Mouse (Mus musculus) forebrain, embryonic 14.5 days (tissue): ENCODE results near the gene Dusp5. TPM values are rescaled to one million over a fixed set of nuclear protein-coding genes. Genes with fewer than 3 reads are reported as not detected.

Experiments
- ATAC-seq: fragments of 200-750 bp; cut with Nextera tagmentation; 2 replicates; pipeline ENCODE4 v1.8.0; 2017; ENCODE audit warnings: mild to moderate bottlenecking, moderate library complexity
- DNase-seq: peaks from one replicate; pipeline ENCODE4 v3.0.0-alpha.2; 2015; ENCODE audit warnings: low spot score
- H3K27ac ChIP-seq: fragments of 300-500 bp; sonication (generic); 2 replicates; pipeline ENCODE4 v1.5.1; 2014; ENCODE audit warnings: low read depth, mild to moderate bottlenecking, control low read depth, low read length, moderate library complexity
- H3K27me3 ChIP-seq: fragments of 300-500 bp; sonication (generic); replicated peaks from 2 replicates; pipeline ENCODE4 v1.6.1; 2014; ENCODE audit warnings: low read length, control low read depth, mixed read lengths; ENCODE audit not compliant: control insufficient read depth, insufficient read depth
- H3K36me3 ChIP-seq: fragments of 300-500 bp; sonication (generic); 2 replicates; pipeline ENCODE4 v1.6.1; 2014; ENCODE audit warnings: low read length, control low read depth; ENCODE audit not compliant: control insufficient read depth, insufficient read depth
- H3K4me1 ChIP-seq: fragments of 300-500 bp; sonication (generic); 2 replicates; pipeline ENCODE4 v1.6.1; 2014; ENCODE audit warnings: antibody characterized with exemption, low read length, control low read depth; ENCODE audit not compliant: control insufficient read depth, insufficient read depth
- H3K4me2 ChIP-seq: fragments of 300-500 bp; sonication (generic); 2 replicates; pipeline ENCODE4 v1.6.1; 2014; ENCODE audit warnings: mild to moderate bottlenecking, control low read depth, low read length
- H3K4me3 ChIP-seq: fragments of 300-500 bp; sonication (generic); 2 replicates; pipeline ENCODE4 v1.5.1; 2014; ENCODE audit warnings: low read depth, low read length, control low read depth
- H3K9ac ChIP-seq: fragments of 300-500 bp; sonication (generic); 2 replicates; pipeline ENCODE4 v1.6.1; 2014; ENCODE audit warnings: mild to moderate bottlenecking, low read length, control low read depth, moderate library complexity
- H3K9me3 ChIP-seq: fragments of 300-500 bp; sonication (generic); replicated peaks from 2 replicates; pipeline ENCODE4 v1.6.1; 2016; ENCODE audit warnings: low read length, control low read depth, mixed read lengths; ENCODE audit not compliant: control insufficient read depth
- WGBS: fragments of 180-500 bp; shearing (Covaris S2); extraction: QIAGEN DNeasy Blood & Tissue Kit; methylation state at CpG from one replicate; pipeline ENCODE4 v1.1.7; 2014; 5-methylcytosine and 5-hydroxymethylcytosine counted together
- polyA plus RNA-seq: library from polyadenylated mRNA; unstranded; fragments of >200 nt; fragmentation: Nextera tagmentation; extraction: Ambion mirVana; gene quantifications from 2 replicates; pipeline ENCODE4 v1.2.1, GENCODE M21; 2014

The Dusp5 gene
- polyA plus RNA-seq, 1 experiment from 2014 or later, result 2.1 TPM

GRCm38 (mm10) chr19:53527480-53527879 is 1.4 kb upstream of the Dusp5 start:
- Histone ChIP-seq H3K9ac (no peak overlapping the region), H3K4me1 (peaks cover 9% of the 10 kb centered on the region; the same call in 1 of the 2 replicates), H3K9me3 (no peaks in the 10 kb centered on the region), H3K27me3 (peaks cover 26% of the 10 kb centered on the region), H3K27ac (no peak overlapping the region), H3K36me3 (no peaks in the 10 kb centered on the region), H3K4me3 (no peak overlapping the region), H3K4me2 (no peak overlapping the region)
- no peak for DNase-seq
- WGBS, result 21% methylated on average over 10 of the region's 10 CpGs
- no peak for ATAC-seq

- peak overlapping the region; percentile 78 for H3K4me2 ChIP-seq
- H3K9ac ChIP-seq, result peak overlapping the region; percentile 69
- no peaks in the 10 kb centered on the region for H3K9me3 ChIP-seq
- no peaks in the 10 kb centered on the region for H3K36me3 ChIP-seq
- peaks cover 9% of the 10 kb centered on the region; the same call in 1 of the 2 replicates for H3K4me1 ChIP-seq
- WGBS, result under 1% methylated on average over 13 of the region's 13 CpGs
- peak overlapping the region; percentile 56 for H3K4me3 ChIP-seq
- peak; percentile 29 for DNase-seq
- H3K27me3 ChIP-seq, result peaks cover 26% of the 10 kb centered on the region
- ATAC-seq, result peak; percentile 33; the same call in 1 of the 2 replicates
- no peak overlapping the region for H3K27ac ChIP-seq
Measured at GRCm38 (mm10) chr19:53528131-53528621, 733 bp upstream of the Dusp5 start.

GRCm38 (mm10) chr19:53529455-53529704 is 471 bp downstream of the Dusp5 start:
- WGBS, result under 1% methylated on average over 36 of the region's 36 CpGs
- ATAC-seq (no peak), DNase-seq (no peak)
- peaks cover 26% of the 10 kb centered on the region for H3K27me3 ChIP-seq
- peak overlapping the region; percentile 56 for H3K4me3 ChIP-seq
- H3K4me1 ChIP-seq, result peaks cover 9% of the 10 kb centered on the region; the same call in 1 of the 2 replicates
- peak overlapping the region; percentile 69 for H3K9ac ChIP-seq
- no peaks in the 10 kb centered on the region for H3K36me3 ChIP-seq
- no peaks in the 10 kb centered on the region for H3K9me3 ChIP-seq
- no peak overlapping the region for H3K27ac ChIP-seq
- peak overlapping the region; percentile 78 for H3K4me2 ChIP-seq

GRCm38 (mm10) chr19:53529705-53530562 is 1.0 kb downstream of the Dusp5 start:
- DNase-seq, result no peak
- peaks cover 10% of the 10 kb centered on the region; the same call in 1 of the 2 replicates for H3K4me1 ChIP-seq
- H3K4me2 ChIP-seq, result peak overlapping the region; percentile 78
- peak; percentile 0; the same call in 1 of the 2 replicates for ATAC-seq
- H3K9me3 ChIP-seq, result no peaks in the 10 kb centered on the region
- WGBS, result 3% methylated on average over 31 of the region's 31 CpGs
- no peak overlapping the region for H3K27ac ChIP-seq
- peak overlapping the region; percentile 69 for H3K9ac ChIP-seq
- H3K27me3 ChIP-seq, result peaks cover 26% of the 10 kb centered on the region
- peak overlapping the region; percentile 56 for H3K4me3 ChIP-seq
- H3K36me3 ChIP-seq, result no peaks in the 10 kb centered on the region

- DNase-seq (no peak), ATAC-seq (no peak)
- Histone ChIP-seq H3K27ac (no peak overlapping the region), H3K9me3 (no peaks in the 10 kb centered on the region), H3K4me2 (no peak overlapping the region), H3K9ac (no peak overlapping the region), H3K27me3 (peaks cover 26% of the 10 kb centered on the region), H3K4me1 (peaks cover 11% of the 10 kb centered on the region; the same call in 1 of the 2 replicates), H3K4me3 (no peak overlapping the region), H3K36me3 (no peaks in the 10 kb centered on the region)
- WGBS, result 45% methylated on average over 10 of the region's 10 CpGs
Measured at GRCm38 (mm10) chr19:53531416-53531815, 2.5 kb downstream of the Dusp5 start.

- ATAC-seq (no peak), DNase-seq (no peak)
- WGBS, result 42% methylated on average over 6 of the region's 6 CpGs
- Histone ChIP-seq H3K4me1 (peaks cover 11% of the 10 kb centered on the region; the same call in 1 of the 2 replicates), H3K27ac (no peak overlapping the region), H3K36me3 (no peaks in the 10 kb centered on the region), H3K4me2 (no peak overlapping the region), H3K27me3 (peaks cover 26% of the 10 kb centered on the region), H3K9me3 (no peaks in the 10 kb centered on the region), H3K4me3 (no peak overlapping the region), H3K9ac (no peak overlapping the region)
Measured at GRCm38 (mm10) chr19:53532021-53532420, 3.1 kb downstream of the Dusp5 start.

GRCm38 (mm10) chr19:53532676-53533075 is 3.8 kb downstream of the Dusp5 start:
- H3K27ac ChIP-seq, result no peak overlapping the region
- H3K36me3 ChIP-seq, result no peaks in the 10 kb centered on the region
- H3K27me3 ChIP-seq, result peaks cover 26% of the 10 kb centered on the region
- H3K4me2 ChIP-seq, result no peak overlapping the region
- H3K4me1 ChIP-seq, result peaks cover 11% of the 10 kb centered on the region; the same call in 1 of the 2 replicates
- no peak for ATAC-seq
- no peak for DNase-seq
- H3K9ac ChIP-seq, result no peak overlapping the region
- H3K4me3 ChIP-seq, result no peak overlapping the region
- no peaks in the 10 kb centered on the region for H3K9me3 ChIP-seq
- 82% methylated on average over 6 of the region's 6 CpGs for WGBS

GRCm38 (mm10) chr19:53533236-53533635 is 4.3 kb downstream of the Dusp5 start:
- Histone ChIP-seq H3K27me3 (peaks cover 26% of the 10 kb centered on the region), H3K9ac (no peak overlapping the region), H3K9me3 (no peaks in the 10 kb centered on the region), H3K4me3 (no peak overlapping the region), H3K36me3 (no peaks in the 10 kb centered on the region), H3K4me1 (peaks cover 7% of the 10 kb centered on the region; the same call in 1 of the 2 replicates), H3K27ac (no peak overlapping the region), H3K4me2 (no peak overlapping the region)
- DNase-seq (no peak), ATAC-seq (no peak)
- WGBS, result 81% methylated on average over 7 of the region's 7 CpGs
